Mouse (Mus musculus) erythroblast, embryonic 14.5 days (primary cell): Measurements from ENCODE around the gene Slc22a21. TPM values are rescaled to one million over a fixed set of nuclear protein-coding genes. Genes with fewer than 3 reads are reported as not detected.

Experiments
- H3K27me3 ChIP-seq: 2 replicates; pipeline ENCODE4 v1.6.1; 2012; ENCODE audit warnings: inconsistent platforms; ENCODE audit not compliant: control insufficient read depth
- H3K36me3 ChIP-seq: 2 replicates; pipeline ENCODE4 v1.6.1; 2012; ENCODE audit warnings: mild to moderate bottlenecking, inconsistent platforms; ENCODE audit not compliant: control insufficient read depth
- H3K4me1 ChIP-seq: 2 replicates; pipeline ENCODE4 v1.6.1; 2012; ENCODE audit warnings: inconsistent platforms; ENCODE audit not compliant: control insufficient read depth
- H3K4me3 ChIP-seq: replicated peaks from 2 replicates; pipeline ENCODE3; 2012; ENCODE audit warnings: moderate library complexity, mild to moderate bottlenecking, inconsistent platforms
- H3K9me3 ChIP-seq: 2 replicates; pipeline ENCODE4 v1.6.1; 2012; ENCODE audit warnings: low read length, inconsistent platforms, mixed read lengths; ENCODE audit not compliant: control insufficient read depth
- GATA1 ChIP-seq: IDR thresholded peaks from 2 replicates; pipeline ENCODE4 v1.6.1; 2012; ENCODE audit warnings: low read length, inconsistent platforms, mixed read lengths
- TAL1 ChIP-seq: IDR thresholded peaks from 3 replicates; pipeline ENCODE4 v1.6.1; 2012; ENCODE audit warnings: low read length, inconsistent platforms, mixed read lengths
- polyA plus RNA-seq: library from polyadenylated mRNA; stranded (reverse); fragments of >175 nt; gene quantifications from 2 replicates; pipeline ENCODE4 v1.2.3, GENCODE M21; 2012

Gene Slc22a21
- polyA plus RNA-seq, result 0.26 and 0.77 TPM in 2 replicates

- TF ChIP-seq GATA1 (no peak), TAL1 (no peak)
- Histone ChIP-seq H3K27me3 (peaks cover 19% of the 10 kb centered on the region), H3K4me1 (peaks cover 20% of the 10 kb centered on the region), H3K9me3 (0 out of 2 replicates have a peak, but pooled peaks cover 3% of the 10 kb centered on the region), H3K4me3 (peak within 1 kb of the TSS; percentile 69), H3K36me3 (peaks cover 46% of the 10 kb centered on the region)
These were observed at the start of gene Slc22a21 for GRCm38 (mm10) chr11:53979788-53980621. TSS of gene Slc22a21 (minus strand) at chr11:53980332.

- no peak for TF ChIP-seq TAL1
- no peak for TF ChIP-seq GATA1
- H3K9me3 ChIP-seq, result no peaks in the 10 kb centered on the region; the same call in 1 of the 2 replicates
- H3K4me1 ChIP-seq, result peaks cover 47% of the 10 kb centered on the region
- no peaks in the 10 kb centered on the region; the same call in 1 of the 2 replicates for H3K27me3 ChIP-seq
- peak overlapping the region; percentile 74 for H3K4me3 ChIP-seq
- peaks cover 41% of the 10 kb centered on the region for H3K36me3 ChIP-seq
These were observed 48.9 kb upstream of the Slc22a21 start for GRCm38 (mm10) chr11:54028997-54029396.

- Histone ChIP-seq H3K9me3 (no peaks in the 10 kb centered on the region; the same call in 1 of the 2 replicates), H3K27me3 (no peaks in the 10 kb centered on the region; the same call in 1 of the 2 replicates), H3K4me3 (peak within 1 kb of the TSS; percentile 74), H3K36me3 (peaks cover 48% of the 10 kb centered on the region), H3K4me1 (peaks cover 54% of the 10 kb centered on the region)
- TF ChIP-seq TAL1, result no peak
- TF ChIP-seq GATA1, result no peak
These were observed 48.2 kb upstream of the Slc22a21 start, which contains the start of gene Slc22a4 for GRCm38 (mm10) chr11:54028044-54028951. TSS of gene Slc22a4 (minus strand) at chr11:54028090.

- peak overlapping the region; percentile 74 for H3K4me3 ChIP-seq
- H3K4me1 ChIP-seq, result peaks cover 64% of the 10 kb centered on the region
- no peaks in the 10 kb centered on the region; the same call in 1 of the 2 replicates for H3K27me3 ChIP-seq
- no peaks in the 10 kb centered on the region; the same call in 1 of the 2 replicates for H3K9me3 ChIP-seq
- peaks cover 57% of the 10 kb centered on the region for H3K36me3 ChIP-seq
- no peak for TF ChIP-seq TAL1
- TF ChIP-seq GATA1, result no peak
These were observed 47.3 kb upstream of the Slc22a21 start for GRCm38 (mm10) chr11:54027131-54028043.

- Histone ChIP-seq H3K9me3 (no peaks in the 10 kb centered on the region; the same call in 1 of the 2 replicates), H3K27me3 (no peaks in the 10 kb centered on the region; the same call in 1 of the 2 replicates), H3K36me3 (peaks cover 65% of the 10 kb centered on the region), H3K4me1 (peaks cover 72% of the 10 kb centered on the region), H3K4me3 (peak overlapping the region; percentile 74)
- TF ChIP-seq TAL1 (peak; percentile 93), GATA1 (peak; percentile 97)
These were observed 46.4 kb upstream of the Slc22a21 start for GRCm38 (mm10) chr11:54026491-54027041.

- H3K36me3 ChIP-seq, result peaks cover 97% of the 10 kb centered on the region
- H3K4me1 ChIP-seq, result peaks cover 76% of the 10 kb centered on the region
- H3K4me3 ChIP-seq, result peak overlapping the region; percentile 74
These were observed 41.4 kb upstream of the Slc22a21 start for GRCm38 (mm10) chr11:54021396-54022093.

GRCm38 (mm10) chr11:54018893-54019732, 39.0 kb upstream of the Slc22a21 start:
- Histone ChIP-seq H3K9me3 (no peaks in the 10 kb centered on the region), H3K4me1 (peaks cover 66% of the 10 kb centered on the region), H3K36me3 (peaks cover 97% of the 10 kb centered on the region), H3K27me3 (no peaks in the 10 kb centered on the region), H3K4me3 (peak overlapping the region; percentile 13)
- TF ChIP-seq TAL1, result no peak
- TF ChIP-seq GATA1, result no peak

More at GRCm38 (mm10) chr11:54021396-54022093, 41.4 kb upstream of the Slc22a21 start:
- Histone ChIP-seq H3K9me3 (no peaks in the 10 kb centered on the region), H3K27me3 (no peaks in the 10 kb centered on the region)
- no peak for TF ChIP-seq GATA1
- TF ChIP-seq TAL1, result no peak
